Mouse (Mus musculus): ENCODE measurements around the gene Fam81b. TPM values are rescaled to one million over a fixed set of nuclear protein-coding genes. Genes with fewer than 3 reads are reported as not detected.

Fam81b gene
- polyA plus RNA-seq, 1 experiment: not detected

GRCm38 (mm10) chr13:76292050-76292449, 12.8 kb downstream of the Fam81b start:
- no peaks in the 10 kb centered on the region for H3K9me3 ChIP-seq (ENCODE audit: control insufficient read depth, low read length)
- H3K4me1 ChIP-seq (ENCODE audit: control insufficient read depth): no peaks in the 10 kb centered on the region
- TF ChIP-seq TAL1 (IDR thresholded peaks at IDR 0.05; ENCODE audit: low read length): no peak
- no peak for TF ChIP-seq GATA1 (IDR thresholded peaks at IDR 0.05; ENCODE audit: low read length)
- H3K36me3 ChIP-seq (ENCODE audit: control insufficient read depth): no peaks in the 10 kb centered on the region
- no peaks in the 10 kb centered on the region for H3K27me3 ChIP-seq (ENCODE audit: control insufficient read depth)
- H3K4me3 ChIP-seq (replicated peaks): no peak overlapping the region

- Histone ChIP-seq H3K4me3 (replicated peaks) (no peak overlapping the region), H3K9me3 (ENCODE audit: control insufficient read depth, low read length) (no peaks in the 10 kb centered on the region), H3K27me3 (ENCODE audit: control insufficient read depth) (no peaks in the 10 kb centered on the region), H3K36me3 (ENCODE audit: control insufficient read depth) (no peaks in the 10 kb centered on the region), H3K4me1 (ENCODE audit: control insufficient read depth) (no peaks in the 10 kb centered on the region)
- TF ChIP-seq GATA1 (IDR thresholded peaks at IDR 0.05; ENCODE audit: low read length): no peak
- TF ChIP-seq TAL1 (IDR thresholded peaks at IDR 0.05; ENCODE audit: low read length): no peak
Observed at GRCm38 (mm10) chr13:76284597-76284996, 20.3 kb downstream of the Fam81b start.

- H3K36me3 ChIP-seq (ENCODE audit: control insufficient read depth): no peaks in the 10 kb centered on the region
- H3K27me3 ChIP-seq (ENCODE audit: control insufficient read depth): no peaks in the 10 kb centered on the region
- H3K4me1 ChIP-seq (ENCODE audit: control insufficient read depth): no peaks in the 10 kb centered on the region
- no peak overlapping the region for H3K4me3 ChIP-seq (replicated peaks)
- no peaks in the 10 kb centered on the region for H3K9me3 ChIP-seq (ENCODE audit: control insufficient read depth, low read length)
- no peak for TF ChIP-seq GATA1 (IDR thresholded peaks at IDR 0.05; ENCODE audit: low read length)
- TF ChIP-seq TAL1 (IDR thresholded peaks at IDR 0.05; ENCODE audit: low read length): no peak
Observed at GRCm38 (mm10) chr13:76264361-76265026, 40.4 kb downstream of the Fam81b start.

GRCm38 (mm10) chr13:76258766-76259165, 46.1 kb downstream of the Fam81b start:
- no peak overlapping the region for H3K4me3 ChIP-seq (replicated peaks)
- H3K9me3 ChIP-seq (ENCODE audit: control insufficient read depth, low read length): no peaks in the 10 kb centered on the region
- H3K4me1 ChIP-seq (ENCODE audit: control insufficient read depth): no peaks in the 10 kb centered on the region
- no peaks in the 10 kb centered on the region for H3K27me3 ChIP-seq (ENCODE audit: control insufficient read depth)
- H3K36me3 ChIP-seq (ENCODE audit: control insufficient read depth): no peaks in the 10 kb centered on the region
- no peak for TF ChIP-seq TAL1 (IDR thresholded peaks at IDR 0.05; ENCODE audit: low read length)
- TF ChIP-seq GATA1 (IDR thresholded peaks at IDR 0.05; ENCODE audit: low read length): no peak

GRCm38 (mm10) chr13:76256350-76256749, 48.5 kb downstream of the Fam81b start:
- no peaks in the 10 kb centered on the region for H3K9me3 ChIP-seq (ENCODE audit: control insufficient read depth, low read length)
- no peaks in the 10 kb centered on the region for H3K27me3 ChIP-seq (ENCODE audit: control insufficient read depth)
- TF ChIP-seq TAL1 (IDR thresholded peaks at IDR 0.05; ENCODE audit: low read length) (no peak), GATA1 (IDR thresholded peaks at IDR 0.05; ENCODE audit: low read length) (no peak)
- no peaks in the 10 kb centered on the region for H3K4me1 ChIP-seq (ENCODE audit: control insufficient read depth)
- no peaks in the 10 kb centered on the region for H3K36me3 ChIP-seq (ENCODE audit: control insufficient read depth)
- H3K4me3 ChIP-seq (replicated peaks): no peak overlapping the region

- Histone ChIP-seq H3K36me3 (ENCODE audit: control insufficient read depth) (no peaks in the 10 kb centered on the region), H3K4me1 (ENCODE audit: control insufficient read depth) (no peaks in the 10 kb centered on the region), H3K9me3 (ENCODE audit: control insufficient read depth, low read length) (no peaks in the 10 kb centered on the region), H3K27me3 (ENCODE audit: control insufficient read depth) (no peaks in the 10 kb centered on the region), H3K4me3 (replicated peaks) (no peak overlapping the region)
- TF ChIP-seq TAL1 (IDR thresholded peaks at IDR 0.05; ENCODE audit: low read length) (no peak), GATA1 (IDR thresholded peaks at IDR 0.05; ENCODE audit: low read length) (no peak)
Observed at GRCm38 (mm10) chr13:76250092-76250491, 54.8 kb downstream of the Fam81b start.

- no peak overlapping the region for H3K4me3 ChIP-seq (replicated peaks)
- H3K4me1 ChIP-seq (ENCODE audit: control insufficient read depth): no peaks in the 10 kb centered on the region
- no peaks in the 10 kb centered on the region for H3K36me3 ChIP-seq (ENCODE audit: control insufficient read depth)
- no peak for TF ChIP-seq TAL1 (IDR thresholded peaks at IDR 0.05; ENCODE audit: low read length)
- TF ChIP-seq GATA1 (IDR thresholded peaks at IDR 0.05; ENCODE audit: low read length): no peak
- H3K9me3 ChIP-seq (ENCODE audit: control insufficient read depth, low read length): no peaks in the 10 kb centered on the region
- H3K27me3 ChIP-seq (ENCODE audit: control insufficient read depth): no peaks in the 10 kb centered on the region
Observed at GRCm38 (mm10) chr13:76249066-76249465, 55.8 kb downstream of the Fam81b start.

- H3K36me3 ChIP-seq (ENCODE audit: control insufficient read depth): no peaks in the 10 kb centered on the region
- H3K4me1 ChIP-seq (ENCODE audit: control insufficient read depth): no peaks in the 10 kb centered on the region
- no peak overlapping the region for H3K4me3 ChIP-seq (replicated peaks)
- TF ChIP-seq TAL1 (IDR thresholded peaks at IDR 0.05; ENCODE audit: low read length) (no peak), GATA1 (IDR thresholded peaks at IDR 0.05; ENCODE audit: low read length) (no peak)
- no peaks in the 10 kb centered on the region for H3K27me3 ChIP-seq (ENCODE audit: control insufficient read depth)
- H3K9me3 ChIP-seq (ENCODE audit: control insufficient read depth, low read length): no peaks in the 10 kb centered on the region
Observed at GRCm38 (mm10) chr13:76215397-76215796, 89.5 kb downstream of the Fam81b start.

GRCm38 (mm10) chr13:76214928-76215327, 89.9 kb downstream of the Fam81b start:
- no peaks in the 10 kb centered on the region for H3K4me1 ChIP-seq (ENCODE audit: control insufficient read depth)
- no peaks in the 10 kb centered on the region for H3K9me3 ChIP-seq (ENCODE audit: control insufficient read depth, low read length)
- TF ChIP-seq GATA1 (IDR thresholded peaks at IDR 0.05; ENCODE audit: low read length) (no peak), TAL1 (IDR thresholded peaks at IDR 0.05; ENCODE audit: low read length) (no peak)
- no peaks in the 10 kb centered on the region for H3K36me3 ChIP-seq (ENCODE audit: control insufficient read depth)
- no peak overlapping the region for H3K4me3 ChIP-seq (replicated peaks)
- H3K27me3 ChIP-seq (ENCODE audit: control insufficient read depth): no peaks in the 10 kb centered on the region

GRCm38 (mm10) chr13:76199943-76200342, 104.9 kb downstream of the Fam81b start:
- Histone ChIP-seq H3K9me3 (ENCODE audit: control insufficient read depth, low read length) (no peaks in the 10 kb centered on the region), H3K4me1 (ENCODE audit: control insufficient read depth) (no peaks in the 10 kb centered on the region), H3K36me3 (ENCODE audit: control insufficient read depth) (no peaks in the 10 kb centered on the region), H3K27me3 (ENCODE audit: control insufficient read depth) (no peaks in the 10 kb centered on the region), H3K4me3 (replicated peaks) (no peak overlapping the region)
- no peak for TF ChIP-seq TAL1 (IDR thresholded peaks at IDR 0.05; ENCODE audit: low read length)
- TF ChIP-seq GATA1 (IDR thresholded peaks at IDR 0.05; ENCODE audit: low read length): no peak

Data from erythroblast, embryonic 14.5 days (primary cell).